Mouse (Mus musculus) heart, embryonic 16.5 days (tissue): ENCODE measurements around the gene Phb2. TPM values are rescaled to one million over a fixed set of nuclear protein-coding genes. Genes with fewer than 3 reads are reported as not detected.

ENCODE experiments used
- ATAC-seq: fragments of 200-750 bp; cut with Nextera tagmentation; replicated peaks from 2 replicates; pipeline ENCODE4 v1.8.0; 2017; ENCODE audit warnings: moderate number of reproducible peaks; ENCODE audit not compliant: insufficient read depth, low FRiP score; ENCODE audit errors: extremely low read depth
- H3K27ac ChIP-seq: fragments of 300-500 bp; sonication (generic); 2 replicates; pipeline ENCODE4 v1.5.1; 2014; ENCODE audit warnings: mild to moderate bottlenecking, low read length, control low read depth, moderate library complexity
- H3K27me3 ChIP-seq: fragments of 300-500 bp; sonication (generic); 2 replicates; pipeline ENCODE4 v1.6.1; 2014; ENCODE audit warnings: low read length, mixed read lengths; ENCODE audit not compliant: control insufficient read depth, insufficient read depth
- H3K36me3 ChIP-seq: fragments of 300-500 bp; sonication (generic); 2 replicates; pipeline ENCODE4 v1.6.1; 2014; ENCODE audit not compliant: control insufficient read depth, insufficient read depth
- H3K4me1 ChIP-seq: fragments of 300-500 bp; sonication (generic); 2 replicates; pipeline ENCODE4 v1.6.1; 2014; ENCODE audit warnings: low read length, mixed read lengths; ENCODE audit not compliant: control insufficient read depth, insufficient read depth
- H3K4me2 ChIP-seq: fragments of 300-500 bp; sonication (generic); 2 replicates; pipeline ENCODE4 v1.6.1; 2014; ENCODE audit warnings: low read depth, mild to moderate bottlenecking, control low read depth, low read length
- H3K4me3 ChIP-seq: fragments of 300-500 bp; sonication (generic); 2 replicates; pipeline ENCODE4 v1.5.1; 2014; ENCODE audit warnings: mild to moderate bottlenecking, control low read depth, low read length
- H3K9ac ChIP-seq: fragments of 300-500 bp; sonication (generic); 2 replicates; pipeline ENCODE4 v1.6.1; 2014; ENCODE audit warnings: low read length, control low read depth
- H3K9me3 ChIP-seq: fragments of 300-500 bp; sonication (generic); replicated peaks from 2 replicates; pipeline ENCODE4 v1.6.1; 2016; ENCODE audit warnings: low read length; ENCODE audit not compliant: control insufficient read depth
- WGBS: fragments of 180-500 bp; shearing (Covaris S2); extraction: QIAGEN DNeasy Blood & Tissue Kit; methylation state at CpG from one replicate; pipeline ENCODE4 v1.1.7; 2014; 5-methylcytosine and 5-hydroxymethylcytosine counted together
- polyA plus RNA-seq: library from polyadenylated mRNA; unstranded; fragments of >200 nt; fragmentation: Nextera tagmentation; extraction: Ambion mirVana; gene quantifications from 2 replicates; pipeline ENCODE4 v1.2.1, GENCODE M21; 2015

Gene Phb2
- polyA plus RNA-seq, 1 experiment from 2014 or later = 355 TPM

DNA sequence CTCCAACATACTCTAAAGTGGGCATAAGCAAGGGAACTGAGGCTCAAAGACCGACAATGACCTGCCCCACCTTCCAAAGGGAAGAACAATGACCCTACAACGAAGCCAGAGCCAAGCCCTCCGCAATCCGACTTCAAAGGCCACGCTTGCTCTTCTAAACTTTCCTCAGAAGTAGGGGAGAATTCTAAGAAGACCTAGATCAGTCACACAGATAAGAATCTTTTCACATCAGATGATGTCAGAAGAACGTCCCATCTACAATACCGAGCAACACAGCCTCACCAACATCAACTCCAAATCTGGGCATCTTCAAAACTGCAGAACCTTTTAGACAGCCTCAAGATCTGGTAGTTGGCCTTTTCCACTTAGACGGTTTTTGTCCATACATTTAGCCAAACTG lies 38.3 kb downstream of the Phb2 start:
- H3K4me3 ChIP-seq = no peak overlapping the region
- H3K9me3 ChIP-seq = no peaks in the 10 kb centered on the region
- ATAC-seq = no peak
- H3K36me3 ChIP-seq = peaks cover 13% of the 10 kb centered on the region
- no peak overlapping the region for H3K9ac ChIP-seq
- no peak overlapping the region for H3K27ac ChIP-seq
- no peaks in the 10 kb centered on the region for H3K27me3 ChIP-seq
- WGBS = 84% methylated on average over 8 of the region's 8 CpGs
- H3K4me1 ChIP-seq = peaks cover 24% of the 10 kb centered on the region
- no peak overlapping the region for H3K4me2 ChIP-seq

GRCm38 (mm10) chr6:124753861-124754260 lies 41.7 kb downstream of the Phb2 start:
- Histone ChIP-seq H3K27ac (no peak overlapping the region), H3K36me3 (no peaks in the 10 kb centered on the region), H3K4me1 (peaks cover 37% of the 10 kb centered on the region), H3K9me3 (no peaks in the 10 kb centered on the region), H3K9ac (no peak overlapping the region), H3K27me3 (no peaks in the 10 kb centered on the region), H3K4me3 (no peak overlapping the region), H3K4me2 (no peak overlapping the region)
- WGBS = 83% methylated on average over 2 of the region's 2 CpGs
- no peak for ATAC-seq

GRCm38 (mm10) chr6:124755306-124755705 lies 43.2 kb downstream of the Phb2 start:
- H3K9me3 ChIP-seq = no peaks in the 10 kb centered on the region
- WGBS = 6% methylated on average over 3 of the region's 3 CpGs
- H3K27me3 ChIP-seq = no peaks in the 10 kb centered on the region
- H3K4me3 ChIP-seq = peak overlapping the region; percentile 82
- no peak overlapping the region for H3K27ac ChIP-seq
- peak overlapping the region; percentile 67 for H3K4me2 ChIP-seq
- H3K9ac ChIP-seq = peak overlapping the region; percentile 94
- ATAC-seq = no peak
- peaks cover 40% of the 10 kb centered on the region for H3K4me1 ChIP-seq
- H3K36me3 ChIP-seq = no peaks in the 10 kb centered on the region

DNA sequence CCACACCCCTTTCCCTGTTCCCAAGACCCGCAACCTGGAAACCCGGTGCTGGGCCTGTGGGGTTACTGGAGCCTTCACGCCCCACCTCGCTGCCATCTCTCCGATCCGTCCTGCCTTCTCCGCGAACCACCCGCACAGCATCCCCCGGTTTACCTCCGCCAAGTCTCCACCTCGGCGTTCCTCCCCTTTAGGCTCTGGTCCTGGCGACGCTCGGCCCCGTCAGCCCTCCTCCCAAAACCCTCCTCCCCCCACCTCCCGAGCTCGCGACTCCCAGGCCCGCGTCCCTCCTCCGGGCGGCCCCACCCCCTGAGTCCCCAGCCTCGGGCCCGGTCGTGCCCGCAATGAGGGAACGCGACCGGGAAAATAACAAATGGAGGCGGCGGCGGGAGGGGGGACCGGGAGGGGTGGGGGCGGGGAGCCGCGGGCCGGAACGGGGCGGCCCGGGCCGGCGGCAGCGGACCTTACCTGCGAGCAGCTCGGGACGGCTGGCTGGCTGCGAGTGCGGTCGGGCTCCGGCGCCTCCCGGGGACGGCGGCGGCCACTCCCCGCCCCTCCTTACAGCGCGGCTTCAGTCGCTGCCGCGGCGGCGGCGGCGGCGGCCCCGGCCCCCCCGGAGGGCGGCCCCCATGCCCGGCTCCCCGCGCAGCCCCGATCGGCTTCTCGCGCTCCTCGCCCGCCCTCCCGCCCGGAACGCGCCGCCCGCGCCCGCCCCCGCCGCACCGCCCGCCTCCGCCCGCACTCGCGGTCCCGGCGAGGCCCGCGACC lies 43.9 kb downstream of the Phb2 start, which contains the start of the genes Gm45234 and Atn1:
Gm45234 (minus strand) TSS at position 191 of the 765 bp plus-strand sequence.
Atn1 (minus strand) TSS at position 694 of the 765 bp plus-strand sequence.
- Histone ChIP-seq H3K4me1 (peaks cover 40% of the 10 kb centered on the region), H3K36me3 (no peaks in the 10 kb centered on the region), H3K4me3 (peak within 1 kb of the TSS; percentile 82), H3K9me3 (no peaks in the 10 kb centered on the region), H3K27ac (peak within 1 kb of the TSS; percentile 96), H3K27me3 (no peaks in the 10 kb centered on the region), H3K9ac (peak within 1 kb of the TSS; percentile 94), H3K4me2 (peak within 1 kb of the TSS; percentile 67)
- 1% methylated on average over 65 of the region's 100 CpGs for WGBS
- ATAC-seq = peak; percentile 75

GRCm38 (mm10) chr6:124756652-124757350 lies 44.7 kb downstream of the Phb2 start:
- Histone ChIP-seq H3K9ac (peak overlapping the region; percentile 94), H3K27ac (peak overlapping the region; percentile 96), H3K4me2 (peak overlapping the region; percentile 67), H3K4me3 (peak overlapping the region; percentile 82), H3K36me3 (no peaks in the 10 kb centered on the region), H3K4me1 (peaks cover 40% of the 10 kb centered on the region), H3K9me3 (no peaks in the 10 kb centered on the region), H3K27me3 (no peaks in the 10 kb centered on the region)
- WGBS = under 1% methylated on average over 52 of the region's 54 CpGs
- ATAC-seq = peak; percentile 73

DNA sequence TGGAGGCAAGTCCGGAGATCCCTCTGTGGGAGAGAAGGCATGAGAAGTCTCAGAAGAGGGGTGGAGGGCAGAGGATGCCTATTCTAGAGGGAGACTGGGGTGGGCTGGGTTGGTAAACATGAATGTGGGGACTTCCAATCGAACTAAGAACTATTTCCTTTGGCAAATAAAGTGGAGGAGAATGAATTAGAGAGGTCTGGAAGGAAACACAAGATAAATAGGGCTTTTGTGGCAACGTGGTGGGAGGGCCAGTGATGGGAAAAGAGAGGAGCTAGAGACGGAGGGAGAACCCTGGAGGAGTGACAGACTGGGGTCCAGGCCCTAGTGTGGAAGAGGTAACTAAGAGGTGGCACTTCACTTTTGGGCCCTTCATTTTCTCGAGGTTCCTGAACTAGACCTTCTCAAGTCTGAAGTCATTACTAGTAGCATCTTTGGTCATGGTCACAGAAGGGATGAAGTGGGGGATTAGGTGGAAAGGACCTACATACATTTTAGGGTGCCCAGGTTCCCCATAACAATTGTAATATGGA lies 45.3 kb downstream of the Phb2 start:
- Histone ChIP-seq H3K4me3 (peak overlapping the region; percentile 82), H3K9ac (peak overlapping the region; percentile 94), H3K27ac (peak overlapping the region; percentile 96), H3K9me3 (no peaks in the 10 kb centered on the region), H3K4me2 (peak overlapping the region; percentile 67), H3K27me3 (no peaks in the 10 kb centered on the region), H3K36me3 (no peaks in the 10 kb centered on the region), H3K4me1 (peaks cover 40% of the 10 kb centered on the region)
- WGBS = 13% methylated on average over 5 of the region's 5 CpGs
- no peak for ATAC-seq

DNA sequence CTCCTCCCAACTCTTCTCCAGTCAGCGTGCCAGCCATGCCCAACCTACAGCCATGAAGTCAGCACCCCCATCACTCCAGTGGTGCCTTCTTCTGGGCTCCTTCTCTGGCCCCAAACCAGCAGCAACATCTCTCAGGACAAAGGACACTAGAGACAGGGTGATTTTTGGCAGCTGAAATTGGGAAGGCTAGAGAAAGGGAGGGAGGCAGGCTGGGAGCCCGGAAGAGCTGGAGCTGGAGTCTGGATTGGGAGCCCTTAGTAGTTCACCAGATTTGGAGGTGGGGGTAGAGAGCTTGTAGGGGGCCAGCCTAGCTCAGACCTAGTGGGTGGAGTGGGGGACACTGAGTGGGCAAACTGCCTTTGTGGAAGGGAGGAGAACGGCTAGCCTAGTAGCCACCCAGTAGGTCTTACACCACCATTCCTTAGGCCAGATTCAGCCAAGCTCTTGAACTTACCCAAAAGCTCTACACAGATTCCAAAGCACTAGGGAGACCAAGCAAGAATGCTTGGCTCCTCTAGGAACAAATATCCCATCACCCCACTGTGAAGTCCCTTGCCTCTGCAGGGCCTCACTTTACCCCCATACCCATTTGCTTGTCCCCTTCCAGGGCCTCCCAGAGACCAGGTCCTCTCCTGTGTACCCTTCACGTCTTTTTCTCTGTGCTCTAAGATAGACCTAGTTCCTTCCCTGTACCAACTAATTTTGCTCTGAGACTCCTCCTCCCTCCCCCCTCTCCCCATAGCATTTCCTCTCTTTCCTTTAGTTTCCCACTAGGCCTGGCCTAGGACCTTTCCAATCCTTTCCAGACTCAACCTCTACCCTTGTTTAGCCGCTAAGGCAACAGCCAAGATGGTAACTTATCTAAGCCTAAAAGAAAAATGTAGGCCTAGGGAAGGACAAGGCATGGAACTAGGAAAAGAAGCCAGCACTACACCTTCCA lies 46.0 kb downstream of the Phb2 start:
- peak; percentile 10; the same call in 1 of the 2 replicates for ATAC-seq
- peak overlapping the region; percentile 67 for H3K4me2 ChIP-seq
- peak overlapping the region; percentile 94 for H3K9ac ChIP-seq
- peak overlapping the region; percentile 96 for H3K27ac ChIP-seq
- H3K4me1 ChIP-seq = peaks cover 40% of the 10 kb centered on the region
- H3K4me3 ChIP-seq = peak overlapping the region; percentile 82
- H3K36me3 ChIP-seq = no peaks in the 10 kb centered on the region
- no peaks in the 10 kb centered on the region for H3K27me3 ChIP-seq
- no peaks in the 10 kb centered on the region for H3K9me3 ChIP-seq
- 39% methylated on average over 5 of the region's 5 CpGs for WGBS

GRCm38 (mm10) chr6:124758849-124759232 lies 46.7 kb downstream of the Phb2 start:
- Histone ChIP-seq H3K4me1 (peaks cover 37% of the 10 kb centered on the region), H3K4me2 (peak overlapping the region; percentile 67), H3K36me3 (no peaks in the 10 kb centered on the region), H3K27me3 (no peaks in the 10 kb centered on the region), H3K4me3 (0 out of 2 replicates have a peak overlapping the region, but pooled peaks have one; percentile 11), H3K9me3 (no peaks in the 10 kb centered on the region), H3K27ac (peak overlapping the region; percentile 96), H3K9ac (peak overlapping the region; percentile 94)
- WGBS = 51% methylated on average over 2 of the region's 2 CpGs
- ATAC-seq = no peak
